Mouse (Mus musculus): ENCODE results near the gene Fbxl8.

The Fbxl8 gene

GRCm38 (mm10) chr8:105268342-105269074 is 4.1 kb downstream of the Fbxl8 start:
- CTCF ChIA-PET, result interaction anchor here (0.5 to 2.6 kb wide), 20 partner anchors 9 to 666 kb away, joined by 3 to 18 read pairs (median 6); partner anchors contain the start of gene B3gnt9 (in 1 of the 4)

GRCm38 (mm10) chr8:105269075-105269458 is 4.6 kb downstream of the Fbxl8 start:
- ChIA-PET CTCF (interaction anchor here (0.5 to 2.6 kb wide), 17 partner anchors 9 to 150 kb away, joined by 3 to 18 read pairs (median 6); partner anchors contain the start of gene B3gnt9 (in 1 of the 4)), POLR2A (interaction anchor here (0.6 to 3.8 kb wide), 27 partner anchors 8 to 134 kb away, joined by 3 to 35 read pairs (median 7); partner anchors contain the start of genes 4931428F04Rik (in 3 of the 4), B3gnt9 (in 2 of the 4), E2f4 (in 2 of the 4) and D230025D16Rik (in 1 of the 4))

More at GRCm38 (mm10) chr8:105268342-105269074, 4.1 kb downstream of the Fbxl8 start:
- POLR2A ChIA-PET, result interaction anchor here (0.6 to 3.8 kb wide), 28 partner anchors 8 to 133 kb away, joined by 3 to 35 read pairs (median 8); partner anchors contain the start of genes 4931428F04Rik (in 2 of the 4), E2f4 (in 2 of the 4), B3gnt9 (in 1 of the 4) and D230025D16Rik (in 1 of the 4)

- POLR2A ChIA-PET, result interaction anchor here in 3 of 4 experiments (0.9 to 3.8 kb wide), 13 partner anchors 10 to 134 kb away, joined by 3 to 35 read pairs (median 6); partner anchors contain the start of genes 4931428F04Rik (in 2 of the 3), B3gnt9 (in 2 of the 3), Cbfb (in 1 of the 3) and D230025D16Rik (in 1 of the 3)
- CTCF ChIA-PET, result interaction anchor here (0.9 to 2.3 kb wide), 8 partner anchors 10 to 150 kb away, joined by 3 to 18 read pairs (median 5); no protein-coding TSS in a partner anchor
These were observed 5.1 kb downstream of the Fbxl8 start, which contains the start of gene Hsf4 for GRCm38 (mm10) chr8:105269461-105269947. Gene Hsf4, plus strand, starts transcription at chr8:105269801.

- ChIA-PET POLR2A (interaction anchor here in 3 of 4 experiments (0.7 to 3.8 kb wide), 19 partner anchors 9 to 605 kb away, joined by 3 to 35 read pairs (median 4); partner anchors contain the start of genes 4931428F04Rik (in 3 of the 3), B3gnt9 (in 2 of the 3), Exoc3l (in 2 of the 3) and Cbfb (in 1 of the 3)), CTCF (interaction anchor here (0.6 to 1.5 kb wide), 9 partner anchors 10 to 667 kb away, joined by 3 to 5 read pairs (median 5); no protein-coding TSS in a partner anchor)
These were observed 5.9 kb downstream of the Fbxl8 start for GRCm38 (mm10) chr8:105270101-105270915.

- CTCF ChIA-PET, result interaction anchor here (0.6 to 1.5 kb wide), 7 partner anchors 11 to 668 kb away, joined by 3 to 5 read pairs (median 5); no protein-coding TSS in a partner anchor
- POLR2A ChIA-PET, result interaction anchor here in 3 of 4 experiments (0.5 to 3.8 kb wide), 16 partner anchors 8 to 606 kb away, joined by 3 to 35 read pairs (median 4); partner anchors contain the start of genes 4931428F04Rik (in 2 of the 3), B3gnt9 (in 2 of the 3) and Exoc3l (in 2 of the 3)
These were observed 6.4 kb downstream of the Fbxl8 start for GRCm38 (mm10) chr8:105270916-105271186.

- POLR2A ChIA-PET, result interaction anchor here in 3 of 4 experiments (1.0 to 2.5 kb wide), 9 partner anchors 14 to 54 kb away, joined by 3 to 10 read pairs (median 4); partner anchors contain the start of genes B3gnt9 (in 2 of the 3), 4931428F04Rik (in 1 of the 3) and E2f4 (in 1 of the 3)
- CTCF ChIA-PET, result interaction anchor here in 2 of 4 experiments (1.0 to 1.2 kb wide), 3 partner anchors 14 to 20 kb away, joined by 3 to 4 read pairs (median 3); partner anchors contain the start of gene B3gnt9 (in 1 of the 2)
These were observed 10.9 kb downstream of the Fbxl8 start for GRCm38 (mm10) chr8:105275387-105275786.

- ChIA-PET POLR2A (interaction anchor here (0.6 to 2.5 kb wide), 17 partner anchors 8 to 72 kb away, joined by 3 to 14 read pairs (median 5); partner anchors contain the start of genes 4931428F04Rik (in 4 of the 4), D230025D16Rik (in 1 of the 4), E2f4 (in 1 of the 4) and Exoc3l (in 1 of the 4)), CTCF (interaction anchor here in 3 of 4 experiments (0.6 to 1.9 kb wide), 8 partner anchors 10 to 155 kb away, joined by 3 to 13 read pairs (median 4); partner anchors contain the start of genes B3gnt9 (in 1 of the 3) and E2f4 (in 1 of the 3))
These were observed 11.4 kb downstream of the Fbxl8 start, which contains the start of gene Nol3 for GRCm38 (mm10) chr8:105275840-105276239. Gene Nol3, plus strand, starts transcription at chr8:105276140.

GRCm38 (mm10) chr8:105276292-105277120 is 12.1 kb downstream of the Fbxl8 start:
- CTCF ChIA-PET, result interaction anchor here in 3 of 4 experiments (0.6 to 3.5 kb wide), 16 partner anchors 9 to 210 kb away, joined by 3 to 13 read pairs (median 4); partner anchors contain the start of genes B3gnt9 (in 2 of the 3) and E2f4 (in 1 of the 3)
- POLR2A ChIA-PET, result interaction anchor here (0.5 to 2.5 kb wide), 28 partner anchors 8 to 725 kb away, joined by 3 to 14 read pairs (median 4); partner anchors contain the start of genes 4931428F04Rik (in 4 of the 4), B3gnt9 (in 1 of the 4), D230025D16Rik (in 1 of the 4) and E2f4 (in 1 of the 4)

GRCm38 (mm10) chr8:105278911-105279334 is 14.5 kb downstream of the Fbxl8 start:
- POLR2A ChIA-PET, result interaction anchor here in 2 of 4 experiments (0.5 to 3.2 kb wide), 12 partner anchors 8 to 193 kb away, joined by 3 to 22 read pairs (median 6); partner anchors contain the start of genes 4931428F04Rik (in 2 of the 2), E2f4 (in 1 of the 2), Exoc3l (in 1 of the 2) and Hsf4 (in 1 of the 2)

GRCm38 (mm10) chr8:105280567-105280966 is 16.1 kb downstream of the Fbxl8 start:
- CTCF ChIA-PET, result interaction anchor here in 2 of 4 experiments (0.7 to 1.2 kb wide), 4 partner anchors 11 to 160 kb away, joined by 3 to 6 read pairs (median 4); no protein-coding TSS in a partner anchor
- POLR2A ChIA-PET, result interaction anchor here in 2 of 4 experiments (1.1 to 3.2 kb wide), 9 partner anchors 8 to 20 kb away, joined by 3 to 22 read pairs (median 8); partner anchors contain the start of genes 4931428F04Rik (in 1 of the 2), E2f4 (in 1 of the 2) and Hsf4 (in 1 of the 2)

More at GRCm38 (mm10) chr8:105278911-105279334, 14.5 kb downstream of the Fbxl8 start:
- CTCF ChIA-PET, result interaction anchor here in 2 of 4 experiments (0.5 to 3.5 kb wide), 7 partner anchors 10 to 237 kb away, joined by 3 to 13 read pairs (median 4); partner anchors contain the start of genes 4931428F04Rik (in 1 of the 2) and B3gnt9 (in 1 of the 2)

GRCm38 (mm10) chr8:105281821-105282220 is 17.4 kb downstream of the Fbxl8 start:
- CTCF ChIA-PET, result interaction anchor here in 3 of 4 experiments (0.5 to 2.8 kb wide), 5 partner anchors 9 to 679 kb away, joined by 4 to 15 read pairs (median 5); no protein-coding TSS in a partner anchor

GRCm38 (mm10) chr8:105282239-105282638 is 17.8 kb downstream of the Fbxl8 start:
- CTCF ChIA-PET, result interaction anchor here in 2 of 4 experiments (0.9 to 2.8 kb wide), 8 partner anchors 8 to 679 kb away, joined by 3 to 15 read pairs (median 4); no protein-coding TSS in a partner anchor

More at GRCm38 (mm10) chr8:105281821-105282220, 17.4 kb downstream of the Fbxl8 start:
- POLR2A ChIA-PET, result interaction anchor here in 2 of 4 experiments (0.5 to 2.2 kb wide), 6 partner anchors 9 to 136 kb away, joined by 3 to 11 read pairs (median 3); partner anchors contain the start of genes B3gnt9 (in 1 of the 2) and Hsf4 (in 1 of the 2)

GRCm38 (mm10) chr8:105283074-105283473 is 18.6 kb downstream of the Fbxl8 start:
- ChIA-PET CTCF (interaction anchor here (0.5 to 2.8 kb wide), 21 partner anchors 9 to 680 kb away, joined by 3 to 15 read pairs (median 4); partner anchors contain the start of genes E2f4 (in 1 of the 4) and Fhod1 (in 1 of the 4)), POLR2A (interaction anchor here in 3 of 4 experiments (0.8 to 2.2 kb wide), 13 partner anchors 8 to 716 kb away, joined by 3 to 11 read pairs (median 4); partner anchors contain the start of genes B3gnt9 (in 1 of the 3), E2f4 (in 1 of the 3), Exoc3l (in 1 of the 3) and Fbxl8 (in 1 of the 3))

More at GRCm38 (mm10) chr8:105282239-105282638, 17.8 kb downstream of the Fbxl8 start:
- POLR2A ChIA-PET, result interaction anchor here in 3 of 4 experiments (0.5 to 2.2 kb wide), 9 partner anchors 9 to 137 kb away, joined by 3 to 11 read pairs (median 3); partner anchors contain the start of genes B3gnt9 (in 1 of the 3), E2f4 (in 1 of the 3), Fbxl8 (in 1 of the 3) and Tradd (in 1 of the 3)

- ChIA-PET POLR2A (interaction anchor here in 3 of 4 experiments (0.6 to 1.3 kb wide), 9 partner anchors 8 to 631 kb away, joined by 3 to 6 read pairs (median 3); partner anchors contain the start of genes Exoc3l (in 1 of the 3), Fhod1 (in 1 of the 3) and Nol3 (in 1 of the 3)), CTCF (interaction anchor here in 2 of 4 experiments (0.9 to 1.9 kb wide), 5 partner anchors 9 to 165 kb away, joined by 3 to 4 read pairs (median 4); no protein-coding TSS in a partner anchor)
These were observed 21.1 kb downstream of the Fbxl8 start for GRCm38 (mm10) chr8:105285514-105285913.

Data from embryonic stem cell, embryonic (primary cell).